ENCODE assay signal across 9 mouse cellular contexts in genomic region chr11:118348419-118348818, GRCm38 (mm10). TPM values are rescaled to one million over a fixed set of nuclear protein-coding genes. Genes with fewer than 3 reads are reported as not detected.
DNase-seq lines count a peak whose midpoint lies in the region; ATAC-seq lines count a peak whose summit lies in the region.
"Had no signal": no experiment of that assay in that cellular context is flagged by ENCODE, and none has a peak within 500 bp of the region (broad histone marks: within the 10 kb centered on the region; RNA-seq: fewer than 3 reads in every experiment).

No protein-coding gene starts in this region.

- no peak for DNase-seq in heart, postnatal 25 days (ENCODE audit: low spot score)
- DNase-seq in 416B (ENCODE audit: low read depth): peak; percentile 8
- no peak for DNase-seq in embryonic facial prominence, embryonic 10.5 days (ENCODE audit: low spot score)
- DNase-seq in urinary bladder, postnatal 10 days (ENCODE audit: low spot score): no peak
- DNase-seq in cerebellum, adult 11-12 months: no peak
- no peak for DNase-seq in urinary bladder, postnatal 14 days (ENCODE audit: low spot score)
- DNase-seq: forebrain, postnatal 0 days had no signal

- WGBS in heart, embryonic 13.5 days: 37% methylated on average over 3 of the region's 3 CpGs
- 66% methylated on average over 3 of the region's 3 CpGs for WGBS in embryonic facial prominence, embryonic 10.5 days

- H3K36me3 ChIP-seq in heart, embryonic 13.5 days: peaks cover 10% of the 10 kb centered on the region
- peaks cover 34% of the 10 kb centered on the region for H3K36me3 ChIP-seq in embryonic facial prominence, embryonic 10.5 days (replicated peaks)

- peaks cover 72% of the 10 kb centered on the region for H3K4me1 ChIP-seq in heart, embryonic 13.5 days
- peaks cover 58% of the 10 kb centered on the region for H3K4me1 ChIP-seq in embryonic facial prominence, embryonic 10.5 days

- no peaks in the 10 kb centered on the region for H3K9me3 ChIP-seq in heart, embryonic 13.5 days
- H3K9me3 ChIP-seq in embryonic facial prominence, embryonic 10.5 days: no peaks in the 10 kb centered on the region

- ATAC-seq in heart, embryonic 13.5 days (ENCODE audit: extremely low read depth, insufficient number of reproducible peaks, low FRiP score, low TSS enrichment): no peak
- peak; percentile 65 for ATAC-seq in megakaryocyte progenitor cell, adult 5-6 weeks (replicated peaks; ENCODE audit: poor library complexity)
- ATAC-seq: forebrain, postnatal 0 days had no signal

- no peaks in the 10 kb centered on the region for H3K27me3 ChIP-seq in heart, embryonic 13.5 days (replicated peaks)
- H3K27me3 ChIP-seq in embryonic facial prominence, embryonic 10.5 days (replicated peaks; ENCODE audit: low read depth, poor library complexity, severe bottlenecking): no peaks in the 10 kb centered on the region

- H3K4me3 ChIP-seq in heart, embryonic 13.5 days: no peak overlapping the region
- H3K4me3 ChIP-seq in embryonic facial prominence, embryonic 10.5 days: peak overlapping the region; percentile 17; the same call in 1 of the 2 replicates

- peak overlapping the region; percentile 70 for H3K27ac ChIP-seq in heart, embryonic 13.5 days (replicated peaks)
- peak overlapping the region; percentile 60 for H3K27ac ChIP-seq in embryonic facial prominence, embryonic 10.5 days (replicated peaks)

- 0 out of 2 replicates have a peak overlapping the region, but pooled peaks have one; percentile 53 for H3K9ac ChIP-seq in heart, embryonic 13.5 days
- H3K9ac ChIP-seq: forebrain, postnatal 0 days had no signal

- no peak overlapping the region for H3K4me2 ChIP-seq in heart, embryonic 13.5 days

- intact Hi-C loops in heart, postnatal 25 days (cut with DNase I): no loop called here

RNA-seq across cellular contexts. Expression of gene Cep295nl, which starts 6.1 kb away (rescaled TPM):
- 0.15 and 0.27 TPM in 2 replicates for polyA plus RNA-seq in heart, embryonic 13.5 days (2015; fragmentation: Nextera tagmentation; extraction: Ambion mirVana)
- total RNA-seq in heart, postnatal 25 days (2021): 1 to 10 TPM in 1 of 2 experiments, under 1 TPM in 1; 0.84 to 1.1 TPM
- 0.13 and 0.56 TPM in 2 replicates for polyA plus RNA-seq in embryonic facial prominence, embryonic 10.5 days (2016; fragmentation: Nextera tagmentation; extraction: Ambion mirVana)
- 0.22 TPM in 1 of 2 replicates, not detected in the other for total RNA-seq in megakaryocyte progenitor cell, adult 5-6 weeks (2015)
- total RNA-seq in megakaryocyte progenitor cell, adult 5-6 weeks (2017): 0.54 TPM in 1 of 2 replicates, not detected in the other

RNA-seq across cellular contexts. Expression of gene Timp2, which starts 7.1 kb away (rescaled TPM):
- polyA plus RNA-seq in heart, embryonic 13.5 days (2015; fragmentation: Nextera tagmentation; extraction: Ambion mirVana): 61.0 and 63.6 TPM in 2 replicates
- 100 to 1,000 TPM; 121 to 138 TPM for total RNA-seq in heart, postnatal 25 days (2021)
- polyA plus RNA-seq in embryonic facial prominence, embryonic 10.5 days (2016; fragmentation: Nextera tagmentation; extraction: Ambion mirVana): 40.0 and 46.9 TPM in 2 replicates
- total RNA-seq in megakaryocyte progenitor cell, adult 5-6 weeks (2015): 7.4 and 9.5 TPM in 2 replicates
- 9.7 and 10.1 TPM in 2 replicates for total RNA-seq in megakaryocyte progenitor cell, adult 5-6 weeks (2017)

RNA-seq across cellular contexts. Expression of gene Lgals3bp, which starts 53.5 kb away (rescaled TPM):
- polyA plus RNA-seq in heart, embryonic 13.5 days (2015; fragmentation: Nextera tagmentation; extraction: Ambion mirVana): 7.3 and 8.8 TPM in 2 replicates
- 10 to 100 TPM; 19.2 to 24.0 TPM for total RNA-seq in heart, postnatal 25 days (2021)
- 0.86 and 0.88 TPM in 2 replicates for polyA plus RNA-seq in embryonic facial prominence, embryonic 10.5 days (2016; fragmentation: Nextera tagmentation; extraction: Ambion mirVana)
- 92.3 and 118 TPM in 2 replicates for total RNA-seq in megakaryocyte progenitor cell, adult 5-6 weeks (2015)
- 51.7 and 56.3 TPM in 2 replicates for total RNA-seq in megakaryocyte progenitor cell, adult 5-6 weeks (2017)

RNA-seq across cellular contexts. Expression of gene Usp36, which starts 58.4 kb away (rescaled TPM):
- 12.8 and 13.4 TPM in 2 replicates for polyA plus RNA-seq in heart, embryonic 13.5 days (2015; fragmentation: Nextera tagmentation; extraction: Ambion mirVana)
- 10 to 100 TPM; 12.0 to 14.5 TPM for total RNA-seq in heart, postnatal 25 days (2021)
- polyA plus RNA-seq in embryonic facial prominence, embryonic 10.5 days (2016; fragmentation: Nextera tagmentation; extraction: Ambion mirVana): 24.1 and 24.2 TPM in 2 replicates
- total RNA-seq in megakaryocyte progenitor cell, adult 5-6 weeks (2015): 19.1 and 23.7 TPM in 2 replicates
- total RNA-seq in megakaryocyte progenitor cell, adult 5-6 weeks (2017): 11.7 and 14.1 TPM in 2 replicates

Comparison
In these comparisons a context has a peak if more than half of its experiments do, and no peak if none do; other contexts are left out.
1. RNA of gene Timp2, which starts 7.1 kb away (total RNA-seq): 121 to 138 TPM in heart, postnatal 25 days; 7.4 to 10.1 TPM in megakaryocyte progenitor cell, adult 5-6 weeks; every median in the first group is over 10 times any median in the second.